Mouse (Mus musculus) ES-Bruce4 (cell line): ENCODE measurements at regions not wholly inside any gene's neighbourhood (a gene's known extent, or its start where the extent isn't known, plus 50 kb on each side); places are given as distances from the start of the nearest gene placed in this dataset.

ENCODE experiments used
- EP300 ChIP-seq: IDR thresholded peaks from 2 replicates; pipeline ENCODE4 v1.6.1; 2011; ENCODE audit warnings: low read depth, low read length; ENCODE audit not compliant: insufficient read depth
- POLR2A ChIP-seq: IDR thresholded peaks from one replicate; pipeline ENCODE4 v1.8.1; 2011; ENCODE audit warnings: low read length; ENCODE audit not compliant: insufficient read depth

GRCm38 (mm10) chrX:135069448-135069847 is 60.4 kb upstream of the Zmat1 start:
- TF ChIP-seq POLR2A, result no peak
- no peak for TF ChIP-seq EP300
